Mouse (Mus musculus) heart, postnatal 0 days (tissue): ENCODE data around the gene Ppme1.

ENCODE experiments used
- CTCF ChIP-seq: IDR thresholded peaks from 2 replicates; pipeline ENCODE4 v1.5.1; 2016; ENCODE audit warnings: antibody characterized with exemption, control low read depth, low read depth
- EP300 ChIP-seq: IDR thresholded peaks from 2 replicates; pipeline ENCODE4 v1.6.1; 2016; ENCODE audit warnings: antibody characterized with exemption, low read depth

GRCm38 (mm10) chr7:100309216-100309615 lies 62.9 kb downstream of the Ppme1 start:
- TF ChIP-seq CTCF (no peak), EP300 (no peak)
